Mouse (Mus musculus): ENCODE results near the gene Tcf7l1. TPM values are rescaled to one million over a fixed set of nuclear protein-coding genes. Genes with fewer than 3 reads are reported as not detected.

The Tcf7l1 gene
- total RNA-seq, 1 experiment from 2014 or later = not detected

DNA sequence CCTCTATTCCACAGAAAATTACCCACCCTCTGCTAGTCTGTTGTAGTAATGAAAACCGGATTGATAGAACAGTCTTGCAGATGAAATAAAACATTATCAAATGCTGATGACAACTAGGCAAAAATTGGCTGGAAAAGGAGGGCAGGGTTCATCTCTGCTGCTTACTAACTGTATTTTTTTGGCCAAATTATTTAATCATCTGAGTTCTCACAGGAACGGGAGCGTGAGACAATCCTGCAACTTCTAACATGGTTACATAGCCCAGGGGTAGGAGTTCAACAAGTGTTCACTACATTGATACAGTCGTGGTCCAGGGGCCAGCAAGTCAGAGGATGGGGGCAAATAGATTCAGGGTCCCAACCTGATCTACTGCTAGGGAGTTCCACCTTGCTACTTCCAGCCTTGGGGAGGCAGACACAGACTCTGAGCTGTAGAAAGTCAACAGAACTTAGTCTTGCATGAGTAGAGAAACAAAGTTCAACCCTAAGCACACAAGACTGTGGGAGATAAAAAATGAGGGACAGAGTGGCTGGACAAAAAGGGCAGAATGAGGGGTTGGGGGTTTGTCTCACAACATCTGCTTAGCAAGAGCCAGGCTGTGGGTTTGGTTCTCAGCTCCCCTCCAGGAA, 205.7 kb downstream of the Tcf7l1 start:
- ATAC-seq (replicated peaks; ENCODE audit: insufficient number of reproducible peaks, low FRiP score, low TSS enrichment, poor library complexity, severe bottlenecking) = no peak

DNA sequence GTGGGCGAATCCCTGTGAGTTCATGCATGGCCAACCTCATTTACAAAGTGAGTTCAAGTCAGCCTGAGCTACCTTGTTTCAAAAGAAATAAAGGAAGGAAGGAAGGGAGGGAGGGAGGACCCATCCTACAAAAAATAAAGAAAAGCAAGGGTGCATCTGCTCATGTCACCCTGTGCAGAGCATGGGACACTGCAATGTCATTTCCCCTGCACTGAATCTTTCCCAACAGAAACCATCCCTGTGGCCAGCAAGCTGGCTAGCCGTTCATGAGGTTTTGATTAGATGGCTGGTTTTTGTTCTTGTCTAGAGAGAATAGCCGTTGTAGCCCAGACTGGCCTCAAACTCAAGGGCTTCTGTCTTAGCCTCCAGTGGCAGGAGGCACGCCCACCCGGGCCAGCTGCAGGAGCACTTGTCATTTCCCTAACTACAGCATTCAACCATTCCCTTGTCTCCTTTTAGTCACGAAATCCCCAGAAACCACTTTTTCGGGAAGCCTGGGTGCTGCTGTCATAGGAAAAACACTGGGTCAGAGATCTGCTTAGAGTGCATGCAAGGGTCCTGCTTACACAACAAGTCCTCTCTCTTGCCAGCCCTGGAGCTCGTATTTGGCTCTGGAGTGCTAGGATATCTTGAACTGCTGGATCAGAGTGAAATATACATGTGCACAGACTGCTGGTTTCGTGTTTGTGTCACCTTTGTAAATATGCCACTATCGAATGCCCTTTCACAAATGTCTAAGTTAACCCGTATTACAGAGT, 207.2 kb downstream of the Tcf7l1 start:
- no peak for ATAC-seq (replicated peaks; ENCODE audit: insufficient number of reproducible peaks, low FRiP score, low TSS enrichment, poor library complexity, severe bottlenecking)

Other genes with a start within 250 kb of the Tcf7l1 start
- gene Capg, start 244.9 kb downstream of the Tcf7l1 start, total RNA-seq (2017) = 54.4 to 71.6 TPM (median 54.8 TPM) in 3 replicates
- gene Elmod3, start 190.8 kb downstream of the Tcf7l1 start, total RNA-seq (2017) = 7.6 to 8.8 TPM (median 8.0 TPM) in 3 replicates
- gene Retsat, start 190.8 kb downstream of the Tcf7l1 start, total RNA-seq (2017) = 2.9 to 10.9 TPM (median 6.6 TPM) in 3 replicates
- gene Tgoln1, start 172.3 kb downstream of the Tcf7l1 start, total RNA-seq (2017) = 123 to 195 TPM (median 136 TPM) in 3 replicates
- gene Kcmf1, start 110.7 kb upstream of the Tcf7l1 start, total RNA-seq (2017) = 114 to 128 TPM (median 115 TPM) in 3 replicates
- gene Tmsb10, start 169.5 kb upstream of the Tcf7l1 start, total RNA-seq (2017) = 1,040 to 2,074 TPM (median 1,179 TPM) in 3 replicates

Data from monocyte, adult 5-6 weeks (primary cell).